Mouse (Mus musculus) frontal cortex, postnatal 25 days (tissue): ENCODE measurements around the gene Tbx4.

Experiments used
- DNase-seq, 2 experiments: peaks; one replicate each; pipeline ENCODE4 v3.0.0; 2022; ENCODE audit warnings: low spot score in 2 of 2

Gene Tbx4

DNA sequence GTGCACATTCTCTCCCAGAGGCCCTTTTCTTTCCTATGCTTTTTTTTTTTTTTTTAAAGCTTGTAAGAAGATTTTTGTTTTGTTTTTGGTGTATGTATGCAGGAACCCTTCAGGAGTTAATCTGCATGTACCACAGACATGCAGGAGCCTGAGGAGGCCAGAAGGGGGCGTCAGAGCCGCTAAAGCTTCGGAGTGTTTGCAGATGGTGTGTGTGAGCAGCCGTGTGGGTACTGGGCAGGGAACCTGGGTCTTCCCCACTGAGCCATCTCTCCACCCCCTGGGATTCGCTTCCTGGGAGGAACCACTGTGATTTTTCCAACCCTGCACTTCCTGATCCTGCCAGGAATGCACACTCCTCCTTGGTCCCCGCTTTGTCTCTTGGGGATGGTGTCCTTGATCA is 35.5 kb upstream of the Tbx4 start:
- DNase-seq: no peak

- DNase-seq: no peak
Observed at GRCm38 (mm10) chr11:85857997-85858698, 28.1 kb upstream of the Tbx4 start.

DNA sequence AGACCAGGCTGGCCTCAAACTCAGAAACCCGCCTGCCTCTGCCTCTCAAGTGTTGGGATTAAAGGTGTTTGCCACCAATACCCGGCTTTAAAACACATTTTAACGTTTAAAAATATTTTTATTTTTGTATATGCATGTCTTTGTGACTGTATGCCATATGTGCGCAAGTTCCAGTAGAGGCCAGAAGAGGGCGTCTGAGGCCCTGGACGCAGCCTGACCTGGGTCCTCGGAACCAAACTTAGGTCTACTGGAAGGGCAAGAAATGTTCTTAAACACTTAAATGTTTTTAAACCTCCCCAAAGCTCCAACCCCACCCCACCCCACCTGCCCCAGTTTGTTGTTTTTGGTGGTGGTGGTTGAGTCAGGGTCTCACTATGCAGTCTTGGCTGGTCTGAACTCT is 21.9 kb upstream of the Tbx4 start:
- no peak for DNase-seq

DNA sequence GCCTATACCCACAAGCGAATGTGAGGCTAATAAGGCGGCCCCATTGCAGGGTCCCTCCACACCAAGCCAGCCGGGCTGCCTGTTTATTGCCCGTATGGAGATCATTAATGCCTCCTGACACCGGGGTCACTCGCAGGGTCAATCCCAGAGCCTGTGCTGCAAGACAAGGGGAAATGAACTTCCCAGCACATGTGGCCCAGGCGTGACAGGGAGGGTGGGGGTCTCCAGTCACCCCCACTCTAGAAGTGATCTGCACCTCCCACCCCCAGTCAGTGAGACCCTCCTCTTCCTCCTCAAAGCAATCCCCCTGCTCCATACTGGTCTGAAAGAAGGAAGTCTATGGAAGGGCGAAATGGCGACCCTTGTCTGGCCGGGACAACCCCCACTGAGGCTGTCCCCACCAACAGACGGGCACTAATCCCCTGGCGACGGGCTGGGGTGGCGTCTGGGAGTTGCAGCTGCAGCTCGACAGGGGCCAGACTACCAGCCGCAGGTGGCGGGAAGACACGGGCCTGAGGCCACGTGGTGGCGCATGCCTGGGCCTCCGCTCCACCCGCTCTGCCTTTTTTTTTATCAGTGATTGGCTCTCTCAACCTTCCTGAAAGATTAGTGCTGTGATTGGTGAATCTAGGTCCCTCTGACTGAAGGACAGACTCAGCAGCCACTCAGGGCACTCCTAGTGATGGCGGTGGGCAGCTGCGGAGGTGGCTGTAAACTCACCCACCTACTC is 10.0 kb upstream of the Tbx4 start:
- no peak for DNase-seq

- DNase-seq: no peak
Observed at GRCm38 (mm10) chr11:85884498-85884897, 1.7 kb upstream of the Tbx4 start.

DNA sequence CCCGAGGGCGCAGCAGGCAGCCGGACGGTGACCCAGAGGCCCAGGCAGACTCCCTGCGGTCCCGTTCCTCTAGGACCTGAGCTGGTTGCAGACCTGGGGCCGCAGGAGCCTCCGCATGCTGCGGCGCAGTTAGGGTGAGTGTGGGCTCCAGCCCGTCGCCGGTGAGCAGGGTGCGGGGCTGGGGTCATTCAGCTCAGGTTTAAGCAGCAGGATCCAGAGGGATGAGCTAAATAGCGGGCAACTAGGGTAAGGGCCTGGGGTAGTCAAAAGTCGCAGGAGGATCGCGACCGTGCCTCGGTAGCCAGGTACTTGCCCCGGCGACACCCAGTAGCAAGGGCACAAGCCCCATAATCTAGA is 185 bp downstream of the Tbx4 start:
- no peak for DNase-seq

DNA sequence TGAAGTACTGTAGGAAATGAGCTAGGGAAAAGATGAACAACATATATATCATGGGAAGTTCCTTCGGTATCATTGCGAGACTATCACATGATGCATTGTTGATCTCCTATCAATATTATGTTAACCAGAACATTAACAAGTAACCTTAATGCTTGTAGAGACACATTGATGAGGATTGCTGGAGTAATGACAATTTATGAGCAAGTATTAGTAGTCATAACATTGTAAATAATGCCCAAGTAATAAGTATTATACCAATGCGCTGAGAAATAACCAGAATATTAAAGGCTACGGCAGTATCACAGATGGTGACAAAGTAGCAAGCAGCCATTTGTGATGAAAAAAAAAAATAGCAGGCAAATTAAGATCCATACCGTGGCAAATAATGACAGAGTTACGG is 1.1 kb downstream of the Tbx4 start:
- no peak for DNase-seq

DNA sequence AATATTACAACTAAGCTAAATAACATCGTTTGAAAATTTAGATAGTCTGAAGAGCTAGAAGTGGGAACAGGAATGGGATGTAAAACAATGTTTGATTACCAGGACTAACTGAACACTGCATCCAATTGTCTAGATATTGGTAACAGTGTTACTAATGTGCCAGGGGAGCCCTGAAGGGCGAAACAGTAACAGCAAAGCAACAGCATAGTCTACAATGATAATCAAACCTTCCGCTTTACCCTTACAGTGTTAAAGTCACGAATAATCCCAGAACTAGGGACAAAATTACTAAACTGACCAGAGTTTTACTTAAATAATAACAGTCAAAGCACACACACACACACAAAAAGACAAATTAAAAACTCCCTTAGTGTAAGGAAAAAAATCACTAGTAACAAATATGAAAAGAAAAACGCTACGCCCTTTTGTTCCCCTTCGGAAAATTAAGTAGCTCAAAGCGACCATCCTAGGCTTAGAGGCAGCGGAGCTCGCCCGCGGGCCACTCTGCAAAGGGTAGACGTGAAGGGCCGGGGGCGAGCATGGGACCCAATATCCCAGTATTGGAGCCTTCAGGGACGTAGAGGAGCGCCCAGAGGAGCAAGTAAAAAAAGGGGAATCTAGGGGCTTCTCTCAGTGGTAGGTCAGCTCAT is 1.7 kb downstream of the Tbx4 start:
- no peak for DNase-seq

- DNase-seq: no peak
Observed at GRCm38 (mm10) chr11:85888451-85888961, 2.3 kb downstream of the Tbx4 start.

- DNase-seq: no peak
Observed at GRCm38 (mm10) chr11:85889056-85889729, 3.0 kb downstream of the Tbx4 start.

DNA sequence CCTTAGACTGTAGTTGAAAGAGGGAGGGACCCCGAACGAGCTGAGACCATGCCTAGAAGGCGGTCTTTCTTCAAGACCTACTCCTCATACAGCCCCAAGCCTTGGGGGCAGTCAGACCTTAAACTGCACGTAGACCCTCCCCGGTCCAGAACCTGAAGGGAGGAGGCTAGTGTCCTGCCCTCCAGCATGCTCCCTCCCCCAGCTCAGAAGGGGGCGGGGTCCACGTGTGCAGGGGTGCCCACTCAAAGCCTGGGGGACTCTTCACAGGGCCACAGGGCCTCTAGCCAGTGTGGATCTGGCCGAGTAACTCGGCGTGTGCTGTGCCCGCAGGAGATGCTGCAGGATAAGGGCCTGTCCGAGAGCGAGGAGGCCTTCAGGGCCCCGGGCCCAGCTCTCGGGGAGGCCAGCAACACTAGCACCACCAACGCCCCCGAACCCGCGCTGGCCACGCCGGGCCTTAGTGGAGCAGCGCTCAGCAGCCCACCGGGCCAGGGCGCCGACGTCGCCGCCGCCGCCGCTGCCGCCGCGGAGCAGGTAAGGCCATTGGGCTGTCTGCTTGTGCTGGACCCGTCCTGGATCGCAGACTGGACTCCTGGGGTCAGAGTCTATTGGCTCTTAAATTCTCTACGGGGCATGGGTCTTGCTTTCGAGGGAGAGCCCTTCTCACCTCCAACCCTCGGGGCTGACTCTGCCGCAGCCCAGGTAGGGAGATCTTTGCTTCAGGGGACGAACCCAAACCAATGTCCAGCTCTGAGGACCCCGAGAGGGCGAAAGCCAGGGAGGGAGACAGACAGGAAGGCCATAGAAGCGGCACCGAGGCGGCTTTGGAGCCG is 3.7 kb downstream of the Tbx4 start:
- no peak for DNase-seq

DNA sequence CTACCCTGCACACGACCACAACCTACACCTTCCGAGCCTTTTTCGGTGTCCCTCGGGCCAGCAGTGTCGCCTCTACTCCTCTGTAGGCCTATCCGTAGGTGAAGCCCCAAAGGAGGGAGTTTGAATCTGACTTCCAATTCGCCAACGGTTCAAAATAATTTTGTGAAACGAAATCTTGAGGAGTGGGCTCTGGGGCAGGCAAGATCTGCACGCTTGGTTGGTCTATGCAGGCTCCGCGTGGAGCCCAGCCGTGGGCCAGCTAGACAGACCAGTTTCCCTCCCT is 4.3 kb downstream of the Tbx4 start:
- DNase-seq: no peak

DNA sequence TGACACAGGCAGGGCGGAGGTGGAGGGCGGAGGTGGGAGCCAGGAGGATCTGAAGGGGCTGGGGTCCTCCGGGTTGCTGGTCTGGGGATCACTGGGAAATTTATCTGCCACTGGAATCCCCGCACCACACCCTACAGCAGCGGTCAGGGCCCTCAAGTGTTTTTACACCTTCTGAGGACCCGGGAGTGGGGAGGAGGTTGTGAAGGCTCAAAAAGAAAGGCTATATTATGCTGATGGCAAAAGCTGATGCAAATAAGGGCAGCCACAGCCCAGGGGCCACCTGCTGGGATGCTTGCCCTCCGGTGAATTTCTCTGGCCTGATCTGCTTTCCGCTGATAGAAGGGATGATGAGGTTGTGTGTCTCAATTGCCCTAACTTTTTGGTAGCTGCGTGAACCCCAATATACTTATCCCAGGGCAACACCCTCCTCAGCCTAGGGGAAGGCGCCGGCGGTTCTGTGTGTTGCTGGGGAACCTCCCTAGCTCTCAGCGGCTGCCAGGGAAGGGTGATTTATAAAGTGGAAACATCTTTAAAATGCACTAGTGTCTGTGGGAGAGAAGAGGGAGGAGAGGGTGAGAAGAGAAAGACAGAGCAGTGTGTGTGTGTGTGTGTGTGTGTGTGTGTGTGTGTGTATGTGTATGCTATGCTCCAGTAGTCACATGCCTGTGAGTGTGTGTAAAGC is 4.9 kb downstream of the Tbx4 start:
- no peak for DNase-seq

- no peak for DNase-seq
Observed at GRCm38 (mm10) chr11:85891692-85892040, 5.4 kb downstream of the Tbx4 start.

- DNase-seq: no peak
Observed at GRCm38 (mm10) chr11:85892771-85893170, 6.5 kb downstream of the Tbx4 start.

DNA sequence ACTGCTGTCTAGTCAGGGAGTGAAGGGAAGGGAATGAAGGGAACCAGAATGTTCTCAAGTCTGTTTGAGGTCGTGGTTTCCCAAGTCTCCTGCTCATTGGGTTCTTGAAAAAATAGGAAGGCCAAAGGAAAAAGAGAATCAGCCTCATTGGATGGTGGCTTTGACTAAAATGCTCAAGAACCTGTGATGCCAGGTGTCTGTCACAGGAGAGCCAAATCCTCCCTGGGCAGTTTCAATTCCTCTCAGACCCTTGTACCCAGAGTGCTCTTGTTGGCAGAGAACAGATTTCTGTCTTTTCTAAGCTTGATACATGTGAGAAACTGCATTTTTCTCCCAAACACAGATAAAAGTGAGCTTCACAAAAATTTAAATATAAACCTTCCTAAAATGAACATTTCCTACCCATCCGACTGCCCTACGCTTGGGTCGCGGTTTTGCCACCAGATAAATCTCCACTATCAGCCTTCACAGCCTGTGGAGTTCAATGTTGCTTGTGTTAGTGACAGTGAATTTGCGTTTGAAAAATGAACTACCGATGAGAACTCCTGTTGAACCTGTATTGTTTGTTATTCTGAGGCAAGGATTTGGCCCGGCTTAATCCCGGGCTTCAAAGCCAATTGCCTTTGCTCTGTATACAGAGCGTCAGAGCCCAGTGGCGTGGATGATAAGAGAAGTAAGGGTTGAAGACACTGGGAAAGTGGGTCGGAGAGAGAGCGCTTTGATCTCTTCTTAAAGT is 7.3 kb downstream of the Tbx4 start:
- no peak for DNase-seq

DNA sequence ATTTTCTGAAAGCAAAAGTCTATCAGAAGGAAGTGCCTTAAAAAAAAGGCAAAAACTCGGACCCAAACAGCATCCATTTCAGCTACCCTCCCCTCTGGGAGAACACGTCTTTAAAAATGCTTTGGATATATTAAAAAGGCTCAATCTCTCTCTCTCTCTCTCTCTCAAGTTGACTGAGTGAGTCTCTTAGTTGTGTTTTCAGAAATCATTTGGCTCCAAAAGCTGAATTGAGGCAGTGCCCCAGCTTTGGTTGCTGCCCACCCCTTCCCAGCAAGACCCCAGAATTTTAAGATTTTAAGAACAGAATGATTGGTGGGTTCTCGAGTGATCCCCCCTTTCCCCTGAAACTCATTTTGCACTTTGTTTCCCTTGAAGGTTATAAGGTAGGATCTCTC is 7.9 kb downstream of the Tbx4 start:
- no peak for DNase-seq

DNA sequence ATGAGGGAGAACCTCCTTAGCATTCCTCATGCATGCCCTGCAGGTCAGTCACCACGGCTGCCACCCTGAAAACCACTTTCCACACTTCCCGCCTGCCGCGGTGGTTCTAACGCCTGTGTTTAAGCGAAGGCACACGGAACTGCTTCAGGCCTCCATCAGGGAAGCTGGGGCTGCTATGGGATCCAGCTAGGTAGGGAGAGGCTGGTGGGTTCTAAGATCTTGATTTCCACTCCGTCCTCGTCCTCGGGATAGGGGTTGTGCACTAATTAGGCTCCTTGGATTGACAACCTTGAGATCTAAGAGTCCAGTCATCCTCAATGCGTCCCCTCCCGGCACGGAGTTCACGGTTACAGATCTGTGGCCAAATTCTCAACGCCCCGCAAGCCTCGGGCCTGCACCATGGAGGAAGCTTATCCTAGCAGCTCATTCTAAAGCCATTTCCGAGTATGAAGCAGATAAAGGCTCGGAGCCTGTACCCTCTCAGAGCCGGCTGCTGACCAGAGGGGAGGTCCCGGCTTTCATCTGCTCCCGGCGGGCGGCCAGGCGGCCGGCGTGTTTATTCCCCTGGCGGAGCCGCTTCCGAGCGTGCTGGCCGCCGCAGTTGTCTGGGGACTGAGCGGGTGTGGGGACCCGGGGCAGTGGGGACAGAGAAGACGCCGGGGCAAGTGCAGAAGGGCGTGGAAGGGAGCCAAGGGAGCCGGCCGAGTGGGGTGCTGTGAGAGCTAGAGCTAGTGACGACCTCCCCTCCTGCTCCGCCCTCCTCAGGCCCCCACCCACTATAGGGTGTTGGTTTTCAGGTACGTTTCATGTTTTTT is 8.7 kb downstream of the Tbx4 start:
- no peak for DNase-seq

DNA sequence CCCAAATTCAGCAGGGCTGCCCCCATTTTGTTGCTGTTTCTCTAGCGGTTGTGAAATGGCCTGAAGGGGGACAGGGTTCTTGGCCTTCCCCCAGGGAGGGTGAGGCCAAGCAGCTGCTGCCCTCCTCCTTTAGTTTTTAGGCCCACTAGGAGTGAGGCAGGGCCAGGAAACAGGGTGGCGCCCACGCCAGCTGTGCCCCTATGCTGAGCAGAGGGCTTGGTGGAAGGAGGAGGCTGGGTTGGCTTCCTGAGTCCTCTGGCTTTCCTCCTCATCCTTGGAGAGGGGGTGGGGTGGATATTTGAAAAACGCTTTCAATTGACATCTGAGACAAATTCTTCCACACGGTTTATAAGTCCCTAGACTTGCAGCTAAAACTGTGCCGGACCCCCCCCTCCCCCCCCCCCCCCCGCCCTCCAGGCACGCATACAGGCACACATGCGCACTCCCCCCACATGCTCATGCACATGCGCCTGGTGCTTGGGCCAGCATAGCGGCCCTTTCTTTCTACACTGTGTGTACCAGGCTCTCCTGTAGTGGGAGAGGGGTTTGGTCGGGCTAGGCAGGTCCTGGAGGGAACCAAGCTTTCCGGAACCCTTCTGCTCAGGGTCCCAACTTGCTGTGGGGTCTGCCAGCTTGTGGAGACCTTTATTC is 10.2 kb downstream of the Tbx4 start:
- no peak for DNase-seq
